Mouse (Mus musculus) midbrain, postnatal 0 days (tissue): Measurements from ENCODE around the gene Ttc7b. TPM values are rescaled to one million over a fixed set of nuclear protein-coding genes. Genes with fewer than 3 reads are reported as not detected.
A peak's percentile ranks its signal among the peaks of the same experiment; 100 is the strongest.

ENCODE experiments used
- ATAC-seq: fragments of 200-750 bp; cut with Nextera tagmentation; 2 replicates; pipeline ENCODE4 v1.8.0; 2017; ENCODE audit warnings: moderate number of reproducible peaks, mild to moderate bottlenecking, moderate TSS enrichment, moderate library complexity; ENCODE audit not compliant: low FRiP score
- DNase-seq: peaks from one replicate; pipeline ENCODE4 v3.0.0-alpha.2; 2015; ENCODE audit warnings: low spot score
- H3K27ac ChIP-seq: fragments of 300-500 bp; sonication (generic); 2 replicates; pipeline ENCODE4 v1.5.1; 2014; ENCODE audit warnings: low read depth, mild to moderate bottlenecking, low read length, mixed read lengths
- H3K27me3 ChIP-seq: fragments of 300-500 bp; sonication (generic); 2 replicates; pipeline ENCODE4 v1.6.1; 2014; ENCODE audit warnings: low read length, control low read depth, mixed read lengths; ENCODE audit not compliant: insufficient read depth
- H3K36me3 ChIP-seq: fragments of 300-500 bp; sonication (generic); 2 replicates; pipeline ENCODE4 v1.6.1; 2014; ENCODE audit warnings: low read length, control low read depth, mixed read lengths; ENCODE audit not compliant: insufficient read depth
- H3K4me1 ChIP-seq: fragments of 300-500 bp; sonication (generic); 2 replicates; pipeline ENCODE4 v1.6.1; 2014; ENCODE audit warnings: mild to moderate bottlenecking, control low read depth, antibody characterized with exemption, low read length, mixed read lengths; ENCODE audit not compliant: insufficient read depth
- H3K4me2 ChIP-seq: fragments of 300-500 bp; sonication (generic); 2 replicates; pipeline ENCODE4 v1.6.1; 2014; ENCODE audit warnings: low read depth, mild to moderate bottlenecking, low read length, mixed read lengths; ENCODE audit not compliant: poor library complexity, severe bottlenecking
- H3K4me3 ChIP-seq: fragments of 300-500 bp; sonication (generic); 2 replicates; pipeline ENCODE4 v1.5.1; 2014; ENCODE audit warnings: low read depth, mild to moderate bottlenecking, low read length, moderate library complexity
- H3K9ac ChIP-seq: fragments of 300-500 bp; sonication (generic); replicated peaks from 2 replicates; pipeline ENCODE4 v1.6.1; 2014; ENCODE audit warnings: mild to moderate bottlenecking, low read length, moderate library complexity, mixed read lengths; ENCODE audit not compliant: poor library complexity, severe bottlenecking
- H3K9me3 ChIP-seq: fragments of 300-500 bp; sonication (generic); 2 replicates; pipeline ENCODE4 v1.6.1; 2016; ENCODE audit warnings: low read length, control low read depth
- CTCF ChIP-seq: IDR thresholded peaks from 2 replicates; pipeline ENCODE4 v1.5.1; 2016; ENCODE audit warnings: antibody characterized with exemption, mild to moderate bottlenecking
- WGBS: fragments of 180-500 bp; shearing (Covaris S2); extraction: QIAGEN DNeasy Blood & Tissue Kit; methylation state at CpG from one replicate; pipeline ENCODE4 v1.1.7; 2014; 5-methylcytosine and 5-hydroxymethylcytosine counted together
- polyA plus RNA-seq: library from polyadenylated mRNA; unstranded; fragments of >200 nt; fragmentation: Nextera tagmentation; extraction: Ambion mirVana; gene quantifications from 2 replicates; pipeline ENCODE4 v1.2.1, GENCODE M21; 2015
- total RNA-seq: library from RNA; depleted of rRNA; stranded (reverse); fragments of >200 nt; gene quantifications from 2 replicates; pipeline ENCODE4 v1.2.3, GENCODE M21; 2014

Ttc7b gene
- total and polyA plus RNA-seq, 2 experiments from 2014 or later: 8.7 to 38.9 TPM

GRCm38 (mm10) chr12:100483054-100483453 lies 37.6 kb downstream of the Ttc7b start:
- ATAC-seq (no peak), DNase-seq (no peak)
- Histone ChIP-seq H3K9ac (no peak overlapping the region), H3K4me2 (no peak overlapping the region), H3K4me3 (no peak overlapping the region), H3K36me3 (peaks cover 17% of the 10 kb centered on the region; the same call in 1 of the 2 replicates), H3K4me1 (no peaks in the 10 kb centered on the region), H3K27ac (no peak overlapping the region), H3K27me3 (no peaks in the 10 kb centered on the region), H3K9me3 (no peaks in the 10 kb centered on the region)
- TF ChIP-seq CTCF: peak; percentile 56
- 58% methylated on average over 1 of the region's 1 CpGs for WGBS

- H3K9me3 ChIP-seq: no peaks in the 10 kb centered on the region
- 76% methylated on average over 7 of the region's 7 CpGs for WGBS
- H3K4me2 ChIP-seq: no peak overlapping the region
- peaks cover 17% of the 10 kb centered on the region; the same call in 1 of the 2 replicates for H3K36me3 ChIP-seq
- no peak overlapping the region for H3K9ac ChIP-seq
- no peaks in the 10 kb centered on the region for H3K4me1 ChIP-seq
- DNase-seq: no peak
- TF ChIP-seq CTCF: no peak
- no peak overlapping the region for H3K4me3 ChIP-seq
- no peaks in the 10 kb centered on the region for H3K27me3 ChIP-seq
- no peak for ATAC-seq
- H3K27ac ChIP-seq: no peak overlapping the region
Observed at GRCm38 (mm10) chr12:100482255-100482654, 38.4 kb downstream of the Ttc7b start.

- DNase-seq (no peak), ATAC-seq (no peak)
- no peaks in the 10 kb centered on the region for H3K4me1 ChIP-seq
- 66% methylated on average over 8 of the region's 8 CpGs for WGBS
- H3K36me3 ChIP-seq: peaks cover 17% of the 10 kb centered on the region; the same call in 1 of the 2 replicates
- H3K9ac ChIP-seq: no peak overlapping the region
- no peak for TF ChIP-seq CTCF
- H3K4me2 ChIP-seq: no peak overlapping the region
- H3K27ac ChIP-seq: no peak overlapping the region
- no peaks in the 10 kb centered on the region for H3K27me3 ChIP-seq
- H3K9me3 ChIP-seq: no peaks in the 10 kb centered on the region
- no peak overlapping the region for H3K4me3 ChIP-seq
Observed at GRCm38 (mm10) chr12:100481443-100482026, 39.1 kb downstream of the Ttc7b start.

- no peak overlapping the region for H3K27ac ChIP-seq
- no peaks in the 10 kb centered on the region for H3K27me3 ChIP-seq
- H3K9ac ChIP-seq: no peak overlapping the region
- TF ChIP-seq CTCF: no peak
- peaks cover 16% of the 10 kb centered on the region; the same call in 1 of the 2 replicates for H3K36me3 ChIP-seq
- DNase-seq: no peak
- H3K9me3 ChIP-seq: no peaks in the 10 kb centered on the region
- no peak for ATAC-seq
- H3K4me2 ChIP-seq: no peak overlapping the region
- H3K4me1 ChIP-seq: no peaks in the 10 kb centered on the region
- no peak overlapping the region for H3K4me3 ChIP-seq
- WGBS: 88% methylated on average over 15 of the region's 15 CpGs
Observed at GRCm38 (mm10) chr12:100480642-100481442, 39.8 kb downstream of the Ttc7b start.

- DNase-seq: peak; percentile 93
- H3K9me3 ChIP-seq: no peaks in the 10 kb centered on the region
- TF ChIP-seq CTCF: peak; percentile 87
Observed at GRCm38 (mm10) chr12:100479892-100480621, 40.6 kb downstream of the Ttc7b start.

More at GRCm38 (mm10) chr12:100479892-100480621, 40.6 kb downstream of the Ttc7b start:
- Histone ChIP-seq H3K4me2 (no peak overlapping the region), H3K36me3 (peaks cover 10% of the 10 kb centered on the region; the same call in 1 of the 2 replicates), H3K9ac (no peak overlapping the region), H3K27me3 (no peaks in the 10 kb centered on the region), H3K27ac (no peak overlapping the region), H3K4me1 (no peaks in the 10 kb centered on the region), H3K4me3 (no peak overlapping the region)
- WGBS: 33% methylated on average over 7 of the region's 7 CpGs
- peak; percentile 68 for ATAC-seq
